ENCODE assay signal across 10 mouse cellular contexts in the genomic region with DNA sequence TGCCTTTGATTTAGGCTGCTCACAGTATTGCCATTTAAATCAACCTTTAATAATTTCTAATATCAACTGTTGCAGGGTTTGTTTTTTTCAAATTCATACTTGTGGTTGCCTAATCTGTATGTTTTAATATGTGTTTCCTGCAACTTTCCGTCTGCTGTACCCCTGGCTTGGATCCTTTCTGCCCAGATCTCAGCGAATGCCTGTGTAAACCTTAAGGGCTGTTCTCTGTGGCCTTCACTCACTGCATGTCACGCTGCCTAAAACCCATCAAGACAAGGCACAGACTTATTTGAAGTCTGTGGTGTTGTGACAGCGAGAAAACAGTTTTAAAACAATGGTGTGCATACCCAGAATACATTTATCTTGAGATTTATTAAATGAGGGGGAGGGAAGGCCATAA.
A peak's percentile ranks its signal among the peaks of the same experiment; 100 is the strongest.
DNase-seq lines count a peak whose midpoint lies in the region; ATAC-seq and TF ChIP-seq lines count a peak whose summit lies in the region.
"Had no signal": no experiment of that assay in that cellular context is flagged by ENCODE, and none has a peak within 500 bp of the region (broad histone marks: within the 10 kb centered on the region; RNA-seq: fewer than 3 reads in every experiment).

No protein-coding gene starts in this region.

- H3K4me2 ChIP-seq in lung, embryonic 15.5 days: no peak overlapping the region; the same call in 1 of the 2 replicates
- peak overlapping the region; percentile 40 for H3K4me2 ChIP-seq in forebrain, embryonic 15.5 days (replicated peaks)
- no peak overlapping the region for H3K4me2 ChIP-seq in lung, postnatal 0 days (replicated peaks; ENCODE audit: low read depth, low read length)
- H3K4me2 ChIP-seq in neural tube, embryonic 15.5 days: peak overlapping the region; percentile 38; the same call in 1 of the 2 replicates

- TF ChIP-seq CTCF in lung, adult 2 months (IDR thresholded peaks at IDR 0.05; ENCODE audit: insufficient read depth, low read length): no peak
- TF ChIP-seq CTCF in lung, postnatal 0 days (IDR thresholded peaks at IDR 0.05): no peak

- no peak for DNase-seq in lung, adult 2 months
- peak; percentile 32 for DNase-seq in lung, postnatal 0 days (ENCODE audit: low spot score)
- DNase-seq in T-cell, adult 2 months (ENCODE audit: low spot score): no peak
- no peak for DNase-seq in kidney, postnatal 25 days

- peaks cover 14% of the 10 kb centered on the region for H3K4me1 ChIP-seq in lung, embryonic 15.5 days
- no peaks in the 10 kb centered on the region for H3K4me1 ChIP-seq in lung, adult 2 months (ENCODE audit: control insufficient read depth, insufficient read depth, low read length)
- H3K4me1 ChIP-seq in forebrain, embryonic 15.5 days: peaks cover 74% of the 10 kb centered on the region
- no peaks in the 10 kb centered on the region for H3K4me1 ChIP-seq in lung, postnatal 0 days (ENCODE audit: insufficient read depth, low read depth, low read length)
- peaks cover 40% of the 10 kb centered on the region for H3K4me1 ChIP-seq in neural tube, embryonic 15.5 days

- no peak overlapping the region for H3K9ac ChIP-seq in lung, embryonic 15.5 days
- peak overlapping the region; percentile 42 for H3K9ac ChIP-seq in forebrain, embryonic 15.5 days (replicated peaks)
- no peak overlapping the region for H3K9ac ChIP-seq in lung, postnatal 0 days (replicated peaks; ENCODE audit: low read depth)
- no peak overlapping the region for H3K9ac ChIP-seq in neural tube, embryonic 15.5 days (replicated peaks)
- H3K9ac ChIP-seq: heart, embryonic 13.5 days had no signal

- ATAC-seq in lung, embryonic 15.5 days (ENCODE audit: borderline replicate concordance, extremely low read depth, low FRiP score, low TSS enrichment): peak; percentile 58; the same call in 1 of the 2 replicates
- no peak for ATAC-seq in forebrain, embryonic 15.5 days (replicated peaks)
- ATAC-seq in lung, postnatal 0 days: peak; percentile 57
- ATAC-seq in neural tube, embryonic 15.5 days (ENCODE audit: low FRiP score): no peak
- no peak for ATAC-seq in cerebellum, adult (ENCODE audit: insufficient number of reproducible peaks, low FRiP score, low TSS enrichment)
- ATAC-seq: CD4-positive, CD25-positive, alpha-beta regulatory T cell, adult 4 months had no signal

- TF ChIP-seq EP300 in lung, postnatal 0 days (IDR thresholded peaks at IDR 0.05): no peak

- no peaks in the 10 kb centered on the region for H3K27me3 ChIP-seq in lung, embryonic 15.5 days
- H3K27me3 ChIP-seq in forebrain, embryonic 15.5 days: no peaks in the 10 kb centered on the region
- no peaks in the 10 kb centered on the region for H3K27me3 ChIP-seq in lung, postnatal 0 days (replicated peaks; ENCODE audit: insufficient read depth, low read length)
- H3K27me3 ChIP-seq in neural tube, embryonic 15.5 days (replicated peaks): 0 out of 2 replicates have a peak, but pooled peaks cover 3% of the 10 kb centered on the region
- H3K27me3 ChIP-seq: heart, embryonic 13.5 days had no signal

- no peak overlapping the region for H3K4me3 ChIP-seq in lung, embryonic 15.5 days
- no peak overlapping the region for H3K4me3 ChIP-seq in lung, adult 2 months (replicated peaks; ENCODE audit: extremely low read depth, low read depth, low read length)
- peak overlapping the region; percentile 16; the same call in 1 of the 2 replicates for H3K4me3 ChIP-seq in forebrain, embryonic 15.5 days
- no peak overlapping the region for H3K4me3 ChIP-seq in lung, postnatal 0 days (ENCODE audit: low read depth, low read length)
- no peak overlapping the region for H3K4me3 ChIP-seq in neural tube, embryonic 15.5 days (replicated peaks)
- H3K4me3 ChIP-seq: heart, embryonic 13.5 days had no signal

- WGBS in lung, embryonic 15.5 days: 35% methylated on average over 4 of the region's 4 CpGs
- 42% methylated on average over 4 of the region's 4 CpGs for WGBS in lung, adult 2 months
- WGBS in forebrain, embryonic 15.5 days: 10% methylated on average over 4 of the region's 4 CpGs
- 40% methylated on average over 4 of the region's 4 CpGs for WGBS in lung, postnatal 0 days
- 32% methylated on average over 4 of the region's 4 CpGs for WGBS in neural tube, embryonic 15.5 days

- no peak for TF ChIP-seq POLR2A in lung, adult 2 months (IDR thresholded peaks at IDR 0.05; ENCODE audit: borderline replicate concordance, extremely low read depth, low read depth, low read length)

- no peak overlapping the region for H3K27ac ChIP-seq in lung, embryonic 15.5 days
- H3K27ac ChIP-seq in forebrain, embryonic 15.5 days (replicated peaks): peak overlapping the region; percentile 97
- H3K27ac ChIP-seq in lung, postnatal 0 days (ENCODE audit: low read length): no peak overlapping the region
- H3K27ac ChIP-seq in neural tube, embryonic 15.5 days (replicated peaks): peak overlapping the region; percentile 67; the same call in 1 of the 2 replicates
- H3K27ac ChIP-seq: heart, embryonic 13.5 days had no signal

- H3K9me3 ChIP-seq in lung, embryonic 15.5 days: no peaks in the 10 kb centered on the region
- H3K9me3 ChIP-seq in forebrain, embryonic 15.5 days: no peaks in the 10 kb centered on the region
- no peaks in the 10 kb centered on the region for H3K9me3 ChIP-seq in lung, postnatal 0 days (ENCODE audit: low read length)
- H3K9me3 ChIP-seq in neural tube, embryonic 15.5 days (replicated peaks): no peaks in the 10 kb centered on the region
- H3K9me3 ChIP-seq: heart, embryonic 13.5 days had no signal

- H3K36me3 ChIP-seq in lung, embryonic 15.5 days: no peaks in the 10 kb centered on the region
- H3K36me3 ChIP-seq in forebrain, embryonic 15.5 days: no peaks in the 10 kb centered on the region
- H3K36me3 ChIP-seq in lung, postnatal 0 days (ENCODE audit: insufficient read depth, low read length): no peaks in the 10 kb centered on the region
- H3K36me3 ChIP-seq in neural tube, embryonic 15.5 days: no peaks in the 10 kb centered on the region
- H3K36me3 ChIP-seq: heart, embryonic 13.5 days had no signal

Comparison
In these comparisons a context has a peak if more than half of its experiments do, and no peak if none do; other contexts are left out.
1. ATAC-seq: peak in lung, embryonic 15.5 days (single experiment) and lung, postnatal 0 days (single experiment); none in forebrain, embryonic 15.5 days (single experiment), neural tube, embryonic 15.5 days (single experiment) and cerebellum, adult (single experiment).
2. H3K27ac ChIP-seq: peak in forebrain, embryonic 15.5 days (single experiment) and neural tube, embryonic 15.5 days (single experiment); none in lung, embryonic 15.5 days (single experiment) and lung, postnatal 0 days (single experiment).
3. H3K4me2 ChIP-seq: peak in forebrain, embryonic 15.5 days (single experiment) and neural tube, embryonic 15.5 days (single experiment); none in lung, embryonic 15.5 days (single experiment) and lung, postnatal 0 days (single experiment).